Mouse (Mus musculus) limb, embryonic 13.5 days (tissue): ENCODE results near the gene Krtap10-4. TPM values are rescaled to one million over a fixed set of nuclear protein-coding genes. Genes with fewer than 3 reads are reported as not detected.
"Not testable (repeated sequence)": the region's sequence is repeated elsewhere in the genome, so short reads cannot be mapped to it uniquely, and the experiment has no call there.

Experiments used
- ATAC-seq: fragments of 200-750 bp; cut with Nextera tagmentation; 2 replicates; pipeline ENCODE4 v1.8.0; 2017; ENCODE audit warnings: low read depth, moderate number of reproducible peaks, moderate TSS enrichment; ENCODE audit not compliant: low FRiP score
- H3K27ac ChIP-seq: fragments of 300-500 bp; sonication (generic); 2 replicates; pipeline ENCODE4 v1.5.1; 2015; ENCODE audit warnings: inconsistent platforms, mild to moderate bottlenecking, moderate library complexity
- H3K27me3 ChIP-seq: fragments of 300-500 bp; sonication (generic); 2 replicates; pipeline ENCODE4 v1.6.1; 2015; ENCODE audit warnings: mild to moderate bottlenecking, inconsistent platforms
- H3K36me3 ChIP-seq: fragments of 300-500 bp; sonication (generic); 2 replicates; pipeline ENCODE4 v1.6.1; 2015; ENCODE audit warnings: inconsistent platforms, mild to moderate bottlenecking, moderate library complexity
- H3K4me1 ChIP-seq: fragments of 300-500 bp; sonication (generic); 2 replicates; pipeline ENCODE4 v1.6.1; 2015; ENCODE audit warnings: inconsistent platforms
- H3K4me2 ChIP-seq: fragments of 300-500 bp; sonication (generic); replicated peaks from 2 replicates; pipeline ENCODE4 v1.6.1; 2015; ENCODE audit warnings: inconsistent platforms, mild to moderate bottlenecking, moderate library complexity
- H3K4me3 ChIP-seq: fragments of 300-500 bp; sonication (generic); 2 replicates; pipeline ENCODE4 v1.5.1; 2015; ENCODE audit warnings: moderate library complexity, mild to moderate bottlenecking, inconsistent platforms
- H3K9ac ChIP-seq: fragments of 300-500 bp; sonication (generic); 2 replicates; pipeline ENCODE4 v1.6.1; 2015; ENCODE audit warnings: mild to moderate bottlenecking, inconsistent platforms
- H3K9me3 ChIP-seq: fragments of 300-500 bp; sonication (generic); 2 replicates; pipeline ENCODE4 v1.6.1; 2016; ENCODE audit warnings: inconsistent platforms
- WGBS: fragments of 180-500 bp; shearing (Covaris S2); methylation state at CpG from one replicate; pipeline ENCODE4 v1.1.7; 2015; 5-methylcytosine and 5-hydroxymethylcytosine counted together
- polyA plus RNA-seq: library from polyadenylated mRNA; unstranded; fragments of >200 nt; fragmentation: Nextera tagmentation; extraction: Ambion mirVana; gene quantifications from 2 replicates; pipeline ENCODE4 v1.2.1, GENCODE M21; 2015

Krtap10-4 gene
- polyA plus RNA-seq, 1 experiment from 2014 or later, result not detected

- H3K9me3 ChIP-seq, result 0 out of 2 replicates have a peak, but pooled peaks cover 7% of the 10 kb centered on the region
- no peak for ATAC-seq
- 30% methylated on average over 4 of the region's 4 CpGs for WGBS
Observed at GRCm38 (mm10) chr10:77819203-77819602, 7.7 kb downstream of the Krtap10-4 start.

GRCm38 (mm10) chr10:77818523-77818922 is 8.4 kb downstream of the Krtap10-4 start:
- no peaks in the 10 kb centered on the region for H3K4me1 ChIP-seq
- 95% methylated on average over 4 of the region's 4 CpGs for WGBS
- 0 out of 2 replicates have a peak, but pooled peaks cover 2% of the 10 kb centered on the region for H3K9me3 ChIP-seq
- H3K4me2 ChIP-seq, result no peak overlapping the region
- no peak for ATAC-seq
- no peak overlapping the region for H3K4me3 ChIP-seq
- no peak overlapping the region for H3K9ac ChIP-seq
- no peaks in the 10 kb centered on the region for H3K36me3 ChIP-seq
- no peaks in the 10 kb centered on the region for H3K27me3 ChIP-seq
- H3K27ac ChIP-seq, result no peak overlapping the region

More at GRCm38 (mm10) chr10:77819203-77819602, 7.7 kb downstream of the Krtap10-4 start:
- Histone ChIP-seq H3K4me1 (no peaks in the 10 kb centered on the region), H3K36me3 (no peaks in the 10 kb centered on the region), H3K27ac (no peak overlapping the region), H3K27me3 (no peaks in the 10 kb centered on the region), H3K9ac (no peak overlapping the region), H3K4me3 (no peak overlapping the region), H3K4me2 (no peak overlapping the region)

- Histone ChIP-seq H3K9me3 (no peaks in the 10 kb centered on the region), H3K4me3 (no peak overlapping the region), H3K36me3 (no peaks in the 10 kb centered on the region), H3K4me1 (no peaks in the 10 kb centered on the region), H3K9ac (no peak overlapping the region), H3K27ac (no peak overlapping the region), H3K27me3 (no peaks in the 10 kb centered on the region), H3K4me2 (no peak overlapping the region)
- no peak for ATAC-seq
- WGBS, result 25% methylated on average over 5 of the region's 5 CpGs
Observed at GRCm38 (mm10) chr10:77815514-77815913, 11.4 kb downstream of the Krtap10-4 start.

GRCm38 (mm10) chr10:77814382-77814781 is 12.5 kb downstream of the Krtap10-4 start, which contains the start of gene Gm2696:
TSS of gene Gm2696 (plus strand) at chr10:77814682.
- no peak within 1 kb of the TSS for H3K9ac ChIP-seq

GRCm38 (mm10) chr10:77811743-77812142 is 15.2 kb downstream of the Krtap10-4 start, which contains the start of gene Gm9507:
TSS of gene Gm9507 (minus strand) at chr10:77811843.
- Histone ChIP-seq H3K27me3 (no peaks in the 10 kb centered on the region), H3K4me1 (no peaks in the 10 kb centered on the region), H3K4me2 (no peak within 1 kb of the TSS), H3K9ac (no peak within 1 kb of the TSS), H3K27ac (no peak within 1 kb of the TSS), H3K9me3 (peaks cover 8% of the 10 kb centered on the region; the same call in 1 of the 2 replicates), H3K4me3 (no peak within 1 kb of the TSS), H3K36me3 (no peaks in the 10 kb centered on the region)
- WGBS, result 63% methylated on average over 5 of the region's 5 CpGs
- no peak for ATAC-seq

More at GRCm38 (mm10) chr10:77814382-77814781, 12.5 kb downstream of the Krtap10-4 start, which contains the start of gene Gm2696:
- H3K4me3 ChIP-seq, result no peak within 1 kb of the TSS
- WGBS, result 58% methylated on average over 4 of the region's 4 CpGs
- no peak within 1 kb of the TSS for H3K4me2 ChIP-seq
- no peaks in the 10 kb centered on the region for H3K36me3 ChIP-seq
- no peak for ATAC-seq
- no peaks in the 10 kb centered on the region for H3K27me3 ChIP-seq
- H3K4me1 ChIP-seq, result no peaks in the 10 kb centered on the region
- H3K9me3 ChIP-seq, result 0 out of 2 replicates have a peak, but pooled peaks cover 8% of the 10 kb centered on the region
- no peak within 1 kb of the TSS for H3K27ac ChIP-seq

- peaks cover 2% of the 10 kb centered on the region; the same call in 1 of the 2 replicates for H3K4me1 ChIP-seq
- no peak overlapping the region for H3K9ac ChIP-seq
- H3K4me3 ChIP-seq, result no peak overlapping the region
- H3K36me3 ChIP-seq, result no peaks in the 10 kb centered on the region
- 72% methylated on average over 3 of the region's 3 CpGs for WGBS
- H3K27ac ChIP-seq, result no peak overlapping the region
- no peak overlapping the region for H3K4me2 ChIP-seq
- no peak for ATAC-seq
- H3K9me3 ChIP-seq, result no peaks in the 10 kb centered on the region; the same call in 1 of the 2 replicates
- no peaks in the 10 kb centered on the region for H3K27me3 ChIP-seq
Observed at GRCm38 (mm10) chr10:77804095-77804494, 22.8 kb downstream of the Krtap10-4 start.

GRCm38 (mm10) chr10:77798921-77799508 is 27.9 kb downstream of the Krtap10-4 start, which contains the start of gene Gm19668:
TSS of gene Gm19668 (minus strand) at chr10:77799133.
- peak; percentile 59; the same call in 1 of the 2 replicates for ATAC-seq
- Histone ChIP-seq H3K4me3 (no peak within 1 kb of the TSS), H3K9me3 (no peaks in the 10 kb centered on the region), H3K9ac (no peak within 1 kb of the TSS), H3K27me3 (no peaks in the 10 kb centered on the region), H3K27ac (no peak within 1 kb of the TSS), H3K4me2 (no peak within 1 kb of the TSS), H3K4me1 (peaks cover 18% of the 10 kb centered on the region), H3K36me3 (no peaks in the 10 kb centered on the region)
- 45% methylated on average over 8 of the region's 8 CpGs for WGBS

GRCm38 (mm10) chr10:77798164-77798920 is 28.6 kb downstream of the Krtap10-4 start:
- H3K9ac ChIP-seq, ATAC-seq, H3K9me3 ChIP-seq, H3K4me3 ChIP-seq, H3K27me3 ChIP-seq, H3K4me2 ChIP-seq, H3K27ac ChIP-seq, H3K36me3 ChIP-seq: not testable (repeated sequence)
- 28% methylated on average over 3 of the region's 3 CpGs for WGBS
- peaks cover 22% of the 10 kb centered on the region for H3K4me1 ChIP-seq

- ATAC-seq, result no peak
- no peak overlapping the region for H3K4me2 ChIP-seq
- no peak overlapping the region for H3K4me3 ChIP-seq
- H3K27ac ChIP-seq, result no peak overlapping the region
- H3K9ac ChIP-seq, result no peak overlapping the region
- H3K36me3 ChIP-seq, result no peaks in the 10 kb centered on the region
- 20% methylated on average over 3 of the region's 3 CpGs for WGBS
- H3K9me3 ChIP-seq, result no peaks in the 10 kb centered on the region
- H3K4me1 ChIP-seq, result peaks cover 22% of the 10 kb centered on the region
- no peaks in the 10 kb centered on the region for H3K27me3 ChIP-seq
Observed at GRCm38 (mm10) chr10:77797677-77798076, 29.2 kb downstream of the Krtap10-4 start.

GRCm38 (mm10) chr10:77794976-77795375 is 31.9 kb downstream of the Krtap10-4 start, which contains the start of gene Gm9639:
TSS of gene Gm9639 (minus strand) at chr10:77795076.
- H3K4me1 ChIP-seq, result peaks cover 22% of the 10 kb centered on the region
- no peaks in the 10 kb centered on the region for H3K27me3 ChIP-seq
- H3K4me2 ChIP-seq, result no peak within 1 kb of the TSS
- no peak within 1 kb of the TSS for H3K27ac ChIP-seq
- H3K9ac ChIP-seq, result no peak within 1 kb of the TSS
- H3K9me3 ChIP-seq, result no peaks in the 10 kb centered on the region
- ATAC-seq, result no peak
- H3K4me3 ChIP-seq, result no peak within 1 kb of the TSS
- H3K36me3 ChIP-seq, result no peaks in the 10 kb centered on the region
- 53% methylated on average over 2 of the region's 2 CpGs for WGBS

GRCm38 (mm10) chr10:77788621-77789020 is 38.3 kb downstream of the Krtap10-4 start:
- no peak overlapping the region for H3K4me3 ChIP-seq
- H3K27me3 ChIP-seq, result no peaks in the 10 kb centered on the region
- H3K9me3 ChIP-seq, result no peaks in the 10 kb centered on the region
- H3K27ac ChIP-seq, result no peak overlapping the region
- H3K4me2 ChIP-seq, result no peak overlapping the region
- H3K36me3 ChIP-seq, result no peaks in the 10 kb centered on the region
- 75% methylated on average over 2 of the region's 2 CpGs for WGBS
- H3K9ac ChIP-seq, result no peak overlapping the region
- H3K4me1 ChIP-seq, result 0 out of 2 replicates have a peak, but pooled peaks cover under 1% of the 10 kb centered on the region
- no peak for ATAC-seq

GRCm38 (mm10) chr10:77787876-77788275 is 39.0 kb downstream of the Krtap10-4 start, which contains the start of gene Gm7137:
TSS of gene Gm7137 (minus strand) at chr10:77788200.
- H3K4me2 ChIP-seq, H3K36me3 ChIP-seq, H3K4me3 ChIP-seq, H3K27me3 ChIP-seq, H3K4me1 ChIP-seq, H3K9ac ChIP-seq, H3K9me3 ChIP-seq, ATAC-seq, H3K27ac ChIP-seq: not testable (repeated sequence)
- WGBS, result 63% methylated on average over 1 of the region's 1 CpGs
